Mouse (Mus musculus) brain, embryonic 14.5 days (tissue): Measurements from ENCODE around the gene Slc10a7.
"Not testable (repeated sequence)": the region's sequence is repeated elsewhere in the genome, so short reads cannot be mapped to it uniquely, and the experiment has no call there.

Experiments
- CTCF ChIP-seq: fragments of 200-500 bp; IDR thresholded peaks from 2 replicates; pipeline ENCODE4 v1.5.1; 2012; ENCODE audit warnings: inconsistent platforms, mild to moderate bottlenecking, moderate library complexity, borderline replicate concordance; ENCODE audit not compliant: insufficient read depth, insufficient read length; ENCODE audit errors: extremely low read depth
- POLR2A ChIP-seq: fragments of 200-500 bp; IDR thresholded peaks from 2 replicates; pipeline ENCODE4 v1.6.1; 2012; ENCODE audit warnings: mild to moderate bottlenecking, inconsistent platforms, borderline replicate concordance; ENCODE audit not compliant: poor library complexity, insufficient read depth, insufficient read length, severe bottlenecking; ENCODE audit errors: extremely low read depth

DNA sequence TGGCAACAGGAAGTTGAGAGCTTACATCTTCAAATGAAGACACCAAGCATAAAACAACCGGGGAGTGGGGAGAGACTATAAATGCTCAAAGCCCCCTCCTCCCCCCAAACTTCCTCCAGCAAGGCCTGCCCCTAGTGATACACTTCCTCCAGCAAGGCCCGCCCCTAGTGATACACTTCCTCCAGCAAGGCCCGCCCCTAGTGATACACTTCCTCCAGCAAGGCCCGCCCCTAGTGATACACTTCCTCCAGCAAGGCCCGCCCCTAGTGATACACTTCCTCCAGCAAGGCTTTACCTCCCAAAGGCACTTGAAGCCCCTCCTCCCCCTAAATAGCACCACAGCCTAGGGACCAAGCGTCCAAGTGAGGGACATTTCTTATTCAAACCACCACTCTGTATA is 33.5 kb downstream of the Slc10a7 start:
- TF ChIP-seq POLR2A, CTCF: not testable (repeated sequence)
